Mouse (Mus musculus): ENCODE measurements around the gene Hist2h2bb.

Hist2h2bb gene

DNA sequence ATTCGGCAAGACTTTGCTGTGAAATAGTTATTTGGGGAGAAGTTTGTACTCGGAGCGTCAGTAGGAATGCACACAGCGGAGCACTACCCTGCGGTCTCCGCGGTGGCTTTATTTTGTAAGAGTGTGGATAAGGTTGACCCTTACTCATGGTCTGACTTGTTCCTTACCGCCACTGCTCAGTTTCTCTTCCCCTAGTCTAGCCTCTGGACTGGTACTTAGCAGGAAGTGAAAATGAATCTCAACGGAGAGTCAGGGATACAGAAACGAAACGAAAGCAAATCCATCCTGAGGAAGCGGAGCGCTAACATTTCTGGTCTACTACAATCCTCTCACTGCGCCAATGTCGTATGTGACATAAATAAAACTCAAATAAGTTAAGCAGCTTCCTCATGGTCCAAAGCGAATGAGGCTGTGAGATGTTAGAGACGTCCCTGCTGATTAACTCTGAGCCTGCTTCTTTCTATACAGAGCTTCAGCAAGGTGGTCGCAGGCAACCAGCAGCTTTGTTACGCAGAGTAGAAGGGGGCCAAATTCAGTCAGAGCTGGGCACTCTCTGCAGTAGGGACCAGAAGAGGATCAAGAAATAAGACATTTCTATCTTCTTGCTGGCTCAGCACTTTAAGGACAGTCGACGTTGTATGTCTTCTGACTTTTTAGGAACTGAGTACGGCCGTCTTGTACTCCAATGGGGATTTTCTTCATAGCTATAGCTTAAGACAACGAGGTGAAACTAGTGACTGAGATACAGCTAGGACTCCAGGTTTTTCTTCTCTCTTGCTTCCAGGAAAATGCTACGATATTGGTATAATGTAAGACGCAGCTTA is 31.4 kb downstream of the Hist2h2bb start:
- no peak for DNase-seq (ENCODE audit: low read depth, low spot score)

GRCm38 (mm10) chr3:96302076-96302475 is 32.5 kb downstream of the Hist2h2bb start:
- DNase-seq (ENCODE audit: low read depth, low spot score), result no peak

- DNase-seq (ENCODE audit: low read depth, low spot score), result no peak
Observed at GRCm38 (mm10) chr3:96306506-96306905, 37.0 kb downstream of the Hist2h2bb start.

GRCm38 (mm10) chr3:96309441-96309840 is 39.9 kb downstream of the Hist2h2bb start:
- no peak for DNase-seq (ENCODE audit: low read depth, low spot score)

GRCm38 (mm10) chr3:96312341-96313098 is 43.0 kb downstream of the Hist2h2bb start:
- DNase-seq (ENCODE audit: low read depth, low spot score), result peak; percentile 81
